Mouse (Mus musculus) ES-E14 (cell line): Measurements from ENCODE around the gene Hist1h3d.

Source experiments
- CHD2 ChIP-seq: IDR thresholded peaks from 2 replicates; pipeline ENCODE4 v1.6.1; 2014; ENCODE audit warnings: mild to moderate bottlenecking, low read depth, low read length, inconsistent platforms
- HCFC1 ChIP-seq: IDR thresholded peaks from 2 replicates; pipeline ENCODE4 v1.6.1; 2012; ENCODE audit warnings: low read length, inconsistent platforms, borderline replicate concordance; ENCODE audit not compliant: insufficient read depth
- MAFK ChIP-seq: IDR thresholded peaks from 2 replicates; pipeline ENCODE4 v1.6.1; 2014; ENCODE audit warnings: mild to moderate bottlenecking, low read depth, low read length, inconsistent platforms; ENCODE audit not compliant: insufficient read depth
- ZC3H11A ChIP-seq: IDR thresholded peaks from 2 replicates; pipeline ENCODE4 v1.6.1; 2012; ENCODE audit warnings: low read depth, mild to moderate bottlenecking, inconsistent platforms, low read length, borderline replicate concordance

- TF ChIP-seq ZC3H11A (no peak), MAFK (no peak), HCFC1 (no peak), CHD2 (no peak)
Measured at GRCm38 (mm10) chr13:23551931-23552914, 23.3 kb upstream of the Hist1h3d start.
